Mouse (Mus musculus) forebrain, embryonic 10.5 days (tissue): ENCODE data around the gene Lamb3. TPM values are rescaled to one million over a fixed set of nuclear protein-coding genes. Genes with fewer than 3 reads are reported as not detected.

Experiments used
- DNase-seq: peaks from one replicate; pipeline ENCODE4 v3.0.0-alpha.2; 2017; ENCODE audit warnings: low spot score; ENCODE audit errors: extremely low spot score
- H3K27ac ChIP-seq: fragments of 300-500 bp; sonication (generic); 2 replicates; pipeline ENCODE4 v1.5.1; 2016; ENCODE audit warnings: mild to moderate bottlenecking
- H3K27me3 ChIP-seq: fragments of 300-500 bp; sonication (generic); 2 replicates; pipeline ENCODE4 v1.6.1; 2016; ENCODE audit warnings: mild to moderate bottlenecking; ENCODE audit not compliant: poor library complexity, severe bottlenecking
- H3K36me3 ChIP-seq: fragments of 300-500 bp; sonication (generic); replicated peaks from 2 replicates; pipeline ENCODE4 v1.6.1; 2016; ENCODE audit warnings: mild to moderate bottlenecking, moderate library complexity
- H3K4me1 ChIP-seq: fragments of 300-500 bp; sonication (generic); 2 replicates; pipeline ENCODE4 v1.6.1; 2016
- H3K4me3 ChIP-seq: fragments of 300-500 bp; sonication (generic); 2 replicates; pipeline ENCODE4 v1.5.1; 2016; ENCODE audit warnings: mild to moderate bottlenecking, moderate library complexity
- H3K9me3 ChIP-seq: fragments of 300-500 bp; sonication (generic); 2 replicates; pipeline ENCODE4 v1.6.1; 2016; ENCODE audit warnings: mild to moderate bottlenecking, moderate library complexity
- WGBS: fragments of 180-500 bp; shearing (Covaris S2); methylation state at CpG from one replicate; pipeline ENCODE4 v1.1.7; 2016; 5-methylcytosine and 5-hydroxymethylcytosine counted together
- polyA plus RNA-seq: library from polyadenylated mRNA; unstranded; fragments of >200 nt; fragmentation: Nextera tagmentation; extraction: Ambion mirVana; gene quantifications from 2 replicates; pipeline ENCODE4 v1.2.1, GENCODE M21; 2016

The Lamb3 gene
- polyA plus RNA-seq, 1 experiment from 2014 or later = 0.14 TPM

GRCm38 (mm10) chr1:193211371-193211770 lies 3.9 kb downstream of the Lamb3 start:
- no peaks in the 10 kb centered on the region for H3K9me3 ChIP-seq
- DNase-seq = no peak
- H3K36me3 ChIP-seq = no peaks in the 10 kb centered on the region
- 84% methylated on average over 5 of the region's 5 CpGs for WGBS
- H3K27ac ChIP-seq = no peak overlapping the region
- H3K4me3 ChIP-seq = no peak overlapping the region
- H3K4me1 ChIP-seq = no peaks in the 10 kb centered on the region
- no peaks in the 10 kb centered on the region for H3K27me3 ChIP-seq

GRCm38 (mm10) chr1:193214053-193214452 lies 6.6 kb downstream of the Lamb3 start:
- no peak overlapping the region for H3K27ac ChIP-seq
- no peaks in the 10 kb centered on the region for H3K4me1 ChIP-seq
- H3K36me3 ChIP-seq = no peaks in the 10 kb centered on the region
- no peak overlapping the region for H3K4me3 ChIP-seq
- WGBS = 85% methylated on average over 5 of the region's 5 CpGs
- DNase-seq = no peak
- no peaks in the 10 kb centered on the region for H3K27me3 ChIP-seq
- no peaks in the 10 kb centered on the region for H3K9me3 ChIP-seq

- no peak overlapping the region for H3K27ac ChIP-seq
- H3K36me3 ChIP-seq = no peaks in the 10 kb centered on the region
- H3K9me3 ChIP-seq = no peaks in the 10 kb centered on the region
- no peaks in the 10 kb centered on the region for H3K4me1 ChIP-seq
- 85% methylated on average over 3 of the region's 3 CpGs for WGBS
- H3K4me3 ChIP-seq = no peak overlapping the region
- H3K27me3 ChIP-seq = no peaks in the 10 kb centered on the region
- no peak for DNase-seq
Measured at GRCm38 (mm10) chr1:193216000-193216399, 8.5 kb downstream of the Lamb3 start.

GRCm38 (mm10) chr1:193220408-193220807 lies 12.9 kb downstream of the Lamb3 start:
- H3K9me3 ChIP-seq = no peaks in the 10 kb centered on the region
- H3K27me3 ChIP-seq = no peaks in the 10 kb centered on the region
- H3K36me3 ChIP-seq = no peaks in the 10 kb centered on the region
- no peak overlapping the region for H3K4me3 ChIP-seq
- no peak for DNase-seq
- peaks cover 4% of the 10 kb centered on the region for H3K4me1 ChIP-seq
- WGBS = 84% methylated on average over 5 of the region's 5 CpGs
- no peak overlapping the region for H3K27ac ChIP-seq

- Histone ChIP-seq H3K4me1 (peaks cover 32% of the 10 kb centered on the region), H3K4me3 (no peak overlapping the region), H3K36me3 (no peaks in the 10 kb centered on the region), H3K27me3 (no peaks in the 10 kb centered on the region), H3K27ac (no peak overlapping the region), H3K9me3 (no peaks in the 10 kb centered on the region)
- DNase-seq = no peak
- WGBS = 23% methylated on average over 3 of the region's 3 CpGs
Measured at GRCm38 (mm10) chr1:193225531-193225930, 18.0 kb downstream of the Lamb3 start.

- Histone ChIP-seq H3K4me3 (no peak overlapping the region), H3K27ac (no peak overlapping the region), H3K9me3 (no peaks in the 10 kb centered on the region), H3K4me1 (peaks cover 32% of the 10 kb centered on the region), H3K27me3 (no peaks in the 10 kb centered on the region), H3K36me3 (no peaks in the 10 kb centered on the region)
- DNase-seq = no peak
- 97% methylated on average over 4 of the region's 4 CpGs for WGBS
Measured at GRCm38 (mm10) chr1:193226114-193226513, 18.6 kb downstream of the Lamb3 start.

GRCm38 (mm10) chr1:193226724-193227522 lies 19.4 kb downstream of the Lamb3 start:
- 67% methylated on average over 7 of the region's 7 CpGs for WGBS
- Histone ChIP-seq H3K4me3 (no peak overlapping the region), H3K27me3 (no peaks in the 10 kb centered on the region), H3K9me3 (no peaks in the 10 kb centered on the region), H3K4me1 (peaks cover 32% of the 10 kb centered on the region), H3K27ac (no peak overlapping the region), H3K36me3 (no peaks in the 10 kb centered on the region)
- no peak for DNase-seq

GRCm38 (mm10) chr1:193227537-193227936 lies 20.0 kb downstream of the Lamb3 start:
- Histone ChIP-seq H3K27me3 (no peaks in the 10 kb centered on the region), H3K4me3 (no peak overlapping the region), H3K4me1 (peaks cover 32% of the 10 kb centered on the region), H3K9me3 (no peaks in the 10 kb centered on the region), H3K27ac (no peak overlapping the region), H3K36me3 (no peaks in the 10 kb centered on the region)
- no peak for DNase-seq
- 70% methylated on average over 4 of the region's 4 CpGs for WGBS

- H3K27me3 ChIP-seq = no peaks in the 10 kb centered on the region
- no peaks in the 10 kb centered on the region for H3K36me3 ChIP-seq
- H3K4me1 ChIP-seq = peaks cover 32% of the 10 kb centered on the region
- no peaks in the 10 kb centered on the region for H3K9me3 ChIP-seq
- H3K27ac ChIP-seq = no peak overlapping the region
- 94% methylated on average over 5 of the region's 5 CpGs for WGBS
- no peak overlapping the region for H3K4me3 ChIP-seq
- DNase-seq = no peak
Measured at GRCm38 (mm10) chr1:193229570-193229969, 22.1 kb downstream of the Lamb3 start.

GRCm38 (mm10) chr1:193230531-193230930 lies 23.0 kb downstream of the Lamb3 start:
- Histone ChIP-seq H3K27me3 (no peaks in the 10 kb centered on the region), H3K9me3 (no peaks in the 10 kb centered on the region), H3K36me3 (no peaks in the 10 kb centered on the region), H3K4me3 (no peak overlapping the region), H3K27ac (no peak overlapping the region), H3K4me1 (peaks cover 27% of the 10 kb centered on the region)
- no peak for DNase-seq
- WGBS = 87% methylated on average over 3 of the region's 3 CpGs

- Histone ChIP-seq H3K36me3 (no peaks in the 10 kb centered on the region), H3K4me3 (no peak overlapping the region), H3K4me1 (peaks cover 23% of the 10 kb centered on the region), H3K27ac (no peak overlapping the region), H3K27me3 (no peaks in the 10 kb centered on the region), H3K9me3 (no peaks in the 10 kb centered on the region)
- 75% methylated on average over 5 of the region's 5 CpGs for WGBS
- no peak for DNase-seq
Measured at GRCm38 (mm10) chr1:193230935-193231334, 23.4 kb downstream of the Lamb3 start.

GRCm38 (mm10) chr1:193232732-193233131 lies 25.2 kb downstream of the Lamb3 start:
- H3K27me3 ChIP-seq = no peaks in the 10 kb centered on the region
- 93% methylated on average over 2 of the region's 2 CpGs for WGBS

GRCm38 (mm10) chr1:193234130-193234645 lies 26.7 kb downstream of the Lamb3 start:
- H3K27ac ChIP-seq = no peak overlapping the region
- no peak overlapping the region for H3K4me3 ChIP-seq
- no peaks in the 10 kb centered on the region for H3K9me3 ChIP-seq
- no peaks in the 10 kb centered on the region for H3K27me3 ChIP-seq
- DNase-seq = no peak
- H3K36me3 ChIP-seq = no peaks in the 10 kb centered on the region
- H3K4me1 ChIP-seq = no peaks in the 10 kb centered on the region
- 91% methylated on average over 2 of the region's 2 CpGs for WGBS

More at GRCm38 (mm10) chr1:193232732-193233131, 25.2 kb downstream of the Lamb3 start:
- DNase-seq = no peak
- peaks cover 9% of the 10 kb centered on the region for H3K4me1 ChIP-seq
- H3K4me3 ChIP-seq = no peak overlapping the region
- no peak overlapping the region for H3K27ac ChIP-seq
- H3K36me3 ChIP-seq = no peaks in the 10 kb centered on the region
- no peaks in the 10 kb centered on the region for H3K9me3 ChIP-seq
